Mouse (Mus musculus) yolk sac, embryonic 10.5 days (tissue): ENCODE results near the gene Srgap2.

Experiments
- DNase-seq: peaks from one replicate; pipeline ENCODE4 v3.0.0-alpha.2; 2017; ENCODE audit warnings: low spot score

The Srgap2 gene

GRCm38 (mm10) chr1:131526371-131527270 is 531 bp downstream of the Srgap2 start:
- DNase-seq, result peak; percentile 77

GRCm38 (mm10) chr1:131525586-131526271 is 1.4 kb downstream of the Srgap2 start:
- peak; percentile 70 for DNase-seq

GRCm38 (mm10) chr1:131525101-131525585 is 2.0 kb downstream of the Srgap2 start:
- DNase-seq, result peak; percentile 15

- DNase-seq, result no peak
These were observed 3.4 kb downstream of the Srgap2 start for GRCm38 (mm10) chr1:131523794-131524193.

GRCm38 (mm10) chr1:131516588-131516987 is 10.6 kb downstream of the Srgap2 start:
- DNase-seq, result no peak

GRCm38 (mm10) chr1:131514197-131514596 is 13.0 kb downstream of the Srgap2 start:
- no peak for DNase-seq

GRCm38 (mm10) chr1:131513136-131513535 is 14.0 kb downstream of the Srgap2 start:
- no peak for DNase-seq

- no peak for DNase-seq
These were observed 15.3 kb downstream of the Srgap2 start for GRCm38 (mm10) chr1:131511661-131512500.

- no peak for DNase-seq
These were observed 16.0 kb downstream of the Srgap2 start for GRCm38 (mm10) chr1:131511131-131511530.

GRCm38 (mm10) chr1:131501681-131502080 is 25.5 kb downstream of the Srgap2 start:
- DNase-seq, result no peak

- no peak for DNase-seq
These were observed 28.9 kb downstream of the Srgap2 start for GRCm38 (mm10) chr1:131498231-131498630.

- DNase-seq, result no peak
These were observed 32.9 kb downstream of the Srgap2 start for GRCm38 (mm10) chr1:131493966-131494898.

- no peak for DNase-seq
These were observed 34.8 kb downstream of the Srgap2 start for GRCm38 (mm10) chr1:131492360-131492759.

- no peak for DNase-seq
These were observed 35.6 kb downstream of the Srgap2 start for GRCm38 (mm10) chr1:131491579-131491978.

GRCm38 (mm10) chr1:131489312-131489711 is 37.8 kb downstream of the Srgap2 start:
- no peak for DNase-seq

- DNase-seq, result no peak
These were observed 40.9 kb downstream of the Srgap2 start for GRCm38 (mm10) chr1:131486094-131486850.

- no peak for DNase-seq
These were observed 44.9 kb downstream of the Srgap2 start for GRCm38 (mm10) chr1:131482242-131482641.

GRCm38 (mm10) chr1:131481391-131481790 is 45.8 kb downstream of the Srgap2 start:
- no peak for DNase-seq

GRCm38 (mm10) chr1:131478770-131479305 is 48.3 kb downstream of the Srgap2 start:
- DNase-seq, result peak; percentile 29

GRCm38 (mm10) chr1:131475306-131475705 is 51.8 kb downstream of the Srgap2 start:
- no peak for DNase-seq
